Mouse (Mus musculus) hindbrain, embryonic 16.5 days (tissue): ENCODE measurements around the gene Prss54. TPM values are rescaled to one million over a fixed set of nuclear protein-coding genes. Genes with fewer than 3 reads are reported as not detected.
"Not testable (repeated sequence)": the region's sequence is repeated elsewhere in the genome, so short reads cannot be mapped to it uniquely, and the experiment has no call there.

Experiments
- ATAC-seq: fragments of 200-750 bp; cut with Nextera tagmentation; 2 replicates; pipeline ENCODE4 v1.8.0; 2017; ENCODE audit warnings: moderate TSS enrichment, moderate library complexity
- H3K27ac ChIP-seq: fragments of 300-500 bp; sonication (generic); 2 replicates; pipeline ENCODE4 v1.5.1; 2014; ENCODE audit warnings: low read depth, mild to moderate bottlenecking, control low read depth, low read length, moderate library complexity
- H3K27me3 ChIP-seq: fragments of 300-500 bp; sonication (generic); replicated peaks from 2 replicates; pipeline ENCODE4 v1.6.1; 2014; ENCODE audit warnings: low read length; ENCODE audit not compliant: control insufficient read depth, insufficient read depth
- H3K36me3 ChIP-seq: fragments of 300-500 bp; sonication (generic); 2 replicates; pipeline ENCODE4 v1.6.1; 2014; ENCODE audit warnings: mild to moderate bottlenecking, low read length, moderate library complexity, mixed read lengths; ENCODE audit not compliant: control insufficient read depth, insufficient read depth
- H3K4me1 ChIP-seq: fragments of 300-500 bp; sonication (generic); 2 replicates; pipeline ENCODE4 v1.6.1; 2014; ENCODE audit warnings: low read depth, low read length; ENCODE audit not compliant: control insufficient read depth, insufficient read depth
- H3K4me2 ChIP-seq: fragments of 300-500 bp; sonication (generic); 2 replicates; pipeline ENCODE4 v1.6.1; 2014; ENCODE audit warnings: mild to moderate bottlenecking, low read length, control low read depth, moderate library complexity
- H3K4me3 ChIP-seq: fragments of 300-500 bp; sonication (generic); 2 replicates; pipeline ENCODE4 v1.5.1; 2014; ENCODE audit warnings: mild to moderate bottlenecking, low read length, control low read depth, moderate library complexity
- H3K9ac ChIP-seq: fragments of 300-500 bp; sonication (generic); 2 replicates; pipeline ENCODE4 v1.6.1; 2014; ENCODE audit warnings: low read depth, mild to moderate bottlenecking, control low read depth, low read length, moderate library complexity
- H3K9me3 ChIP-seq: fragments of 300-500 bp; sonication (generic); 2 replicates; pipeline ENCODE4 v1.6.1; 2014; ENCODE audit warnings: mild to moderate bottlenecking, low read length, moderate library complexity; ENCODE audit not compliant: control insufficient read depth
- WGBS: fragments of 180-500 bp; shearing (Covaris S2); extraction: QIAGEN DNeasy Blood & Tissue Kit; methylation state at CpG from one replicate; pipeline ENCODE4 v1.1.7; 2014; 5-methylcytosine and 5-hydroxymethylcytosine counted together
- polyA plus RNA-seq: library from polyadenylated mRNA; unstranded; fragments of >200 nt; fragmentation: Nextera tagmentation; extraction: Ambion mirVana; gene quantifications from 2 replicates; pipeline ENCODE4 v1.2.1, GENCODE M21; 2015

The Prss54 gene
- polyA plus RNA-seq: not detected in 2 replicates

DNA sequence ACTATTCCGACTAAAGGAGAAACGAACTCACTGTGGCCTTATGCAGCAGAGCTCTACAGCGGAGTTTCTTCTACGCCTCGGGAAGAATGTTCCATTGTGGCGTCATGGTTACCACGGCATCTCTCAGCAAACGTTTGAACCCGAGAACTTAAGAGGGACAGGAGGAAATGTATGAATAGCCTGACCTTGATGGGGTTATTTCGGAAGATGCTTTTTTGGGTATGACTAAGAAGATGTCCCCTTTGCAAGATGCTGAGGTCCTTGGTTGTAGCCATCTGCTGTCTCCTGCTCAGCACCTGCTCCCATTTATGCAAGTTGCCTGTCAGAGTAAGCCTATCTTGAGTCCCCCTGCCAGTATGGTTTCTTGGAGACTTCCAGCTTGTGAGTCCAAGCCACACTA lies at the start of gene Prss54:
TSS of gene Prss54 (minus strand) at position 101 of the 400 bp plus-strand sequence.
- Histone ChIP-seq H3K27me3 (no peaks in the 10 kb centered on the region), H3K27ac (no peak within 1 kb of the TSS), H3K9ac (no peak within 1 kb of the TSS), H3K9me3 (peaks cover 1% of the 10 kb centered on the region; the same call in 1 of the 2 replicates), H3K4me2 (no peak within 1 kb of the TSS), H3K4me1 (no peaks in the 10 kb centered on the region), H3K4me3 (no peak within 1 kb of the TSS), H3K36me3 (no peaks in the 10 kb centered on the region)
- 82% methylated on average over 10 of the region's 10 CpGs for WGBS
- no peak for ATAC-seq

- H3K4me1 ChIP-seq: no peaks in the 10 kb centered on the region
- H3K9me3 ChIP-seq: no peaks in the 10 kb centered on the region
- H3K9ac ChIP-seq: no peak overlapping the region
- no peak overlapping the region for H3K27ac ChIP-seq
- no peak for ATAC-seq
- 83% methylated on average over 2 of the region's 2 CpGs for WGBS
- no peak overlapping the region for H3K4me3 ChIP-seq
- H3K36me3 ChIP-seq: no peaks in the 10 kb centered on the region
- no peak overlapping the region for H3K4me2 ChIP-seq
- H3K27me3 ChIP-seq: peaks cover 3% of the 10 kb centered on the region; the same call in 1 of the 2 replicates
Observed at GRCm38 (mm10) chr8:95624833-95625232, 48.7 kb upstream of the Prss54 start.

DNA sequence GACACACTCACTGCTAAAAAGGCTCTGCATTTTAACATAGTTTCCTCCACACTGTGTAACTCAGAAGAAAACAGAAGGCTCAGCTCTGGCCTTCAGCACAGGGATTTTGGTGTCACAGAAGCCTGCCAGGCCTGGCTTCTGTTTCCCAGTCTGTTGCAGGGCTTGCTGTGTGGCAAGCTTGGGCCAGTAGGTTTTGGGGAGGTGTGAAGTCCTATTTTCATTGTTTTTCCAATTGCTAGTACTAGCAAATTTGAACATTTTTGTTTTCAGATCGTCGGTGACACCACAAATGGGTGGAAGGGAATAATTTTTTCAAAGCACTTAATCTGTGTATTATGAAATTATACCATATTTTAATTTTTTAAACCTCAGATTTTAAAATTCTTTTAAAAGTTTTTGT lies 43.9 kb upstream of the Prss54 start:
- no peak overlapping the region for H3K4me2 ChIP-seq
- no peaks in the 10 kb centered on the region for H3K27me3 ChIP-seq
- H3K9ac ChIP-seq: no peak overlapping the region
- no peaks in the 10 kb centered on the region for H3K4me1 ChIP-seq
- 95% methylated on average over 2 of the region's 2 CpGs for WGBS
- H3K36me3 ChIP-seq: no peaks in the 10 kb centered on the region
- H3K4me3 ChIP-seq: no peak overlapping the region
- H3K9me3 ChIP-seq: no peaks in the 10 kb centered on the region
- no peak overlapping the region for H3K27ac ChIP-seq
- no peak for ATAC-seq

GRCm38 (mm10) chr8:95616383-95616782 lies 40.2 kb upstream of the Prss54 start:
- no peak overlapping the region for H3K4me2 ChIP-seq
- 0 out of 2 replicates have a peak, but pooled peaks cover 2% of the 10 kb centered on the region for H3K27me3 ChIP-seq
- no peak overlapping the region for H3K27ac ChIP-seq
- H3K9ac ChIP-seq: no peak overlapping the region
- ATAC-seq: no peak
- no peak overlapping the region for H3K4me3 ChIP-seq
- no peaks in the 10 kb centered on the region; the same call in 1 of the 2 replicates for H3K4me1 ChIP-seq
- WGBS: 89% methylated on average over 7 of the region's 7 CpGs
- H3K36me3 ChIP-seq: no peaks in the 10 kb centered on the region
- no peaks in the 10 kb centered on the region for H3K9me3 ChIP-seq

DNA sequence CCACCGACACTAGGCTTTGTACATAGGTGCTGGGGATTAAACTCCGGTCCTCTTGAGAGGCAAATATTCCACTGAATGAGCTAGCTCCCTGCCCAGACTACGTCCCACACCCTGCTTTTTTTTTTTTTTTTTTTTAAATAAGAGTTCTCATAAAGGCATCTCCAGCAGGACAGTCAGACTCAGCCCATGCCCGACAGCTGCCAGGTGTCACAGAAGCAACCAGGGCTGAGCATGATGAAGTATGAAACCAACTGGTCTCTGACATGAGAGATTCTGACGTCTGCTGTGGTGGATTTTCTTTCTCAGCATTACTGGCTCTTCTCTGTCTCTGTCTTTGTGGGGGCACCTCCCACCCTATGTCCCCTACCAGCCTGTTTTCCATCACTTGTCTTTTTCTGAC lies 35.6 kb upstream of the Prss54 start:
- Histone ChIP-seq H3K36me3 (no peaks in the 10 kb centered on the region), H3K9ac (no peak overlapping the region; the same call in 1 of the 2 replicates), H3K9me3 (no peaks in the 10 kb centered on the region), H3K4me1 (no peaks in the 10 kb centered on the region; the same call in 1 of the 2 replicates), H3K4me2 (no peak overlapping the region), H3K27ac (no peak overlapping the region), H3K4me3 (no peak overlapping the region), H3K27me3 (0 out of 2 replicates have a peak, but pooled peaks cover 2% of the 10 kb centered on the region)
- no peak for ATAC-seq
- WGBS: 66% methylated on average over 5 of the region's 5 CpGs

GRCm38 (mm10) chr8:95610749-95611148 lies 34.6 kb upstream of the Prss54 start:
- Histone ChIP-seq H3K9me3 (no peaks in the 10 kb centered on the region), H3K27ac (no peak overlapping the region), H3K9ac (no peak overlapping the region), H3K4me3 (no peak overlapping the region), H3K27me3 (0 out of 2 replicates have a peak, but pooled peaks cover 2% of the 10 kb centered on the region), H3K4me1 (no peaks in the 10 kb centered on the region; the same call in 1 of the 2 replicates), H3K36me3 (no peaks in the 10 kb centered on the region), H3K4me2 (no peak overlapping the region)
- no peak for ATAC-seq
- WGBS: 82% methylated on average over 14 of the region's 14 CpGs

- 86% methylated on average over 5 of the region's 5 CpGs for WGBS
Observed at GRCm38 (mm10) chr8:95609406-95609805, 33.3 kb upstream of the Prss54 start.

GRCm38 (mm10) chr8:95607210-95607609 lies 31.1 kb upstream of the Prss54 start:
- 44% methylated on average over 9 of the region's 9 CpGs for whole genome bisulfite sequencing
- Histone ChIP-seq H3K4me2 (no peak overlapping the region), H3K27me3 (0 out of 2 replicates have a peak, but pooled peaks cover 2% of the 10 kb centered on the region), H3K27ac (no peak overlapping the region), H3K9me3 (no peaks in the 10 kb centered on the region), H3K36me3 (no peaks in the 10 kb centered on the region), H3K4me1 (no peaks in the 10 kb centered on the region; the same call in 1 of the 2 replicates), H3K9ac (no peak overlapping the region), H3K4me3 (no peak overlapping the region)
- no peak for ATAC-seq

More at GRCm38 (mm10) chr8:95609406-95609805, 33.3 kb upstream of the Prss54 start:
- H3K4me1 ChIP-seq: no peaks in the 10 kb centered on the region; the same call in 1 of the 2 replicates
- ATAC-seq: no peak
- H3K4me3 ChIP-seq: no peak overlapping the region
- no peaks in the 10 kb centered on the region for H3K9me3 ChIP-seq
- H3K27ac ChIP-seq: no peak overlapping the region
- no peaks in the 10 kb centered on the region for H3K36me3 ChIP-seq
- no peak overlapping the region for H3K9ac ChIP-seq
- no peak overlapping the region for H3K4me2 ChIP-seq
- 0 out of 2 replicates have a peak, but pooled peaks cover 2% of the 10 kb centered on the region for H3K27me3 ChIP-seq

GRCm38 (mm10) chr8:95606509-95606908 lies 30.4 kb upstream of the Prss54 start:
- H3K27me3 ChIP-seq, H3K4me3 ChIP-seq, H3K9me3 ChIP-seq, H3K9ac ChIP-seq, H3K4me2 ChIP-seq, H3K27ac ChIP-seq, H3K4me1 ChIP-seq, H3K36me3 ChIP-seq, ATAC-seq: not testable (repeated sequence)
- WGBS: 25% methylated on average over 4 of the region's 5 CpGs
